Mouse (Mus musculus): ENCODE measurements around the gene Calcoco2. TPM values are rescaled to one million over a fixed set of nuclear protein-coding genes. Genes with fewer than 3 reads are reported as not detected.

Calcoco2 gene
- 0.15 TPM in 1 of 2 replicates, not detected in the other for polyA plus RNA-seq (2014; fragmentation: Nextera tagmentation; extraction: Ambion mirVana)

- no peak within 1 kb of the TSS for H3K4me3 ChIP-seq (ENCODE audit: low read depth, low read length)
Observed at GRCm38 (mm10) chr11:96111751-96112150, at the start of gene Calcoco2. TSS of gene Calcoco2 (minus strand) at chr11:96111964.

GRCm38 (mm10) chr11:96147471-96147870 lies 35.7 kb upstream of the Calcoco2 start:
- Histone ChIP-seq H3K9me3 (ENCODE audit: control insufficient read depth, low read depth, low read length) (no peaks in the 10 kb centered on the region), H3K27ac (ENCODE audit: low read length) (no peak overlapping the region), H3K4me1 (ENCODE audit: control insufficient read depth, insufficient read depth, low read length) (no peaks in the 10 kb centered on the region), H3K4me3 (ENCODE audit: low read depth, low read length) (no peak overlapping the region), H3K36me3 (ENCODE audit: control insufficient read depth, insufficient read depth, low read length) (no peaks in the 10 kb centered on the region), H3K27me3 (ENCODE audit: control insufficient read depth, insufficient read depth, low read length) (no peaks in the 10 kb centered on the region; the same call in 1 of the 2 replicates), H3K4me2 (replicated peaks; ENCODE audit: low read depth, low read length) (no peak overlapping the region), H3K9ac (replicated peaks; ENCODE audit: low read depth, low read length) (no peak overlapping the region)
- no peak for ATAC-seq (ENCODE audit: insufficient number of reproducible peaks, insufficient read depth, low FRiP score, low read depth)
- 69% methylated on average over 6 of the region's 6 CpGs for WGBS

More at GRCm38 (mm10) chr11:96111751-96112150, at the start of gene Calcoco2:
- Histone ChIP-seq H3K36me3 (ENCODE audit: control insufficient read depth, insufficient read depth, low read length) (no peaks in the 10 kb centered on the region), H3K4me1 (ENCODE audit: control insufficient read depth, insufficient read depth, low read length) (no peaks in the 10 kb centered on the region), H3K4me2 (replicated peaks; ENCODE audit: low read depth, low read length) (no peak within 1 kb of the TSS), H3K9ac (replicated peaks; ENCODE audit: low read depth, low read length) (no peak within 1 kb of the TSS), H3K27me3 (ENCODE audit: control insufficient read depth, insufficient read depth, low read length) (no peaks in the 10 kb centered on the region), H3K27ac (ENCODE audit: low read length) (no peak within 1 kb of the TSS), H3K9me3 (ENCODE audit: control insufficient read depth, low read depth, low read length) (no peaks in the 10 kb centered on the region)
- ATAC-seq (ENCODE audit: insufficient number of reproducible peaks, insufficient read depth, low FRiP score, low read depth) = no peak
- 43% methylated on average over 14 of the region's 14 CpGs for WGBS

- ATAC-seq (ENCODE audit: insufficient number of reproducible peaks, insufficient read depth, low FRiP score, low read depth) = peak; percentile 70; the same call in 1 of the 2 replicates
- Histone ChIP-seq H3K27me3 (ENCODE audit: control insufficient read depth, insufficient read depth, low read length) (no peaks in the 10 kb centered on the region), H3K27ac (ENCODE audit: low read length) (no peak overlapping the region), H3K9me3 (ENCODE audit: control insufficient read depth, low read depth, low read length) (no peaks in the 10 kb centered on the region), H3K4me1 (ENCODE audit: control insufficient read depth, insufficient read depth, low read length) (no peaks in the 10 kb centered on the region), H3K36me3 (ENCODE audit: control insufficient read depth, insufficient read depth, low read length) (no peaks in the 10 kb centered on the region), H3K4me3 (ENCODE audit: low read depth, low read length) (no peak overlapping the region), H3K4me2 (replicated peaks; ENCODE audit: low read depth, low read length) (peak overlapping the region; percentile 31), H3K9ac (replicated peaks; ENCODE audit: low read depth, low read length) (no peak overlapping the region)
- WGBS = under 1% methylated on average over 15 of the region's 15 CpGs
Observed at GRCm38 (mm10) chr11:96145622-96146270, 34.0 kb upstream of the Calcoco2 start.

GRCm38 (mm10) chr11:96143766-96144165 lies 32.0 kb upstream of the Calcoco2 start:
- H3K27ac ChIP-seq (ENCODE audit: low read length) = no peak overlapping the region
- no peak for ATAC-seq (ENCODE audit: insufficient number of reproducible peaks, insufficient read depth, low FRiP score, low read depth)
- H3K9me3 ChIP-seq (ENCODE audit: control insufficient read depth, low read depth, low read length) = no peaks in the 10 kb centered on the region
- no peaks in the 10 kb centered on the region for H3K27me3 ChIP-seq (ENCODE audit: control insufficient read depth, insufficient read depth, low read length)
- H3K36me3 ChIP-seq (ENCODE audit: control insufficient read depth, insufficient read depth, low read length) = no peaks in the 10 kb centered on the region
- no peak overlapping the region for H3K4me2 ChIP-seq (replicated peaks; ENCODE audit: low read depth, low read length)
- H3K4me3 ChIP-seq (ENCODE audit: low read depth, low read length) = no peak overlapping the region
- WGBS = 56% methylated on average over 4 of the region's 4 CpGs
- H3K4me1 ChIP-seq (ENCODE audit: control insufficient read depth, insufficient read depth, low read length) = no peaks in the 10 kb centered on the region
- no peak overlapping the region for H3K9ac ChIP-seq (replicated peaks; ENCODE audit: low read depth, low read length)

GRCm38 (mm10) chr11:96140726-96141175 lies 29.0 kb upstream of the Calcoco2 start:
- no peaks in the 10 kb centered on the region for H3K9me3 ChIP-seq (ENCODE audit: control insufficient read depth, low read depth, low read length)
- WGBS = 6% methylated on average over 4 of the region's 4 CpGs
- no peak overlapping the region for H3K4me2 ChIP-seq (replicated peaks; ENCODE audit: low read depth, low read length)
- no peak overlapping the region for H3K9ac ChIP-seq (replicated peaks; ENCODE audit: low read depth, low read length)
- ATAC-seq (ENCODE audit: insufficient number of reproducible peaks, insufficient read depth, low FRiP score, low read depth) = peak; percentile 51; the same call in 1 of the 2 replicates
- no peaks in the 10 kb centered on the region for H3K27me3 ChIP-seq (ENCODE audit: control insufficient read depth, insufficient read depth, low read length)
- H3K4me1 ChIP-seq (ENCODE audit: control insufficient read depth, insufficient read depth, low read length) = no peaks in the 10 kb centered on the region
- H3K4me3 ChIP-seq (ENCODE audit: low read depth, low read length) = no peak overlapping the region
- H3K27ac ChIP-seq (ENCODE audit: low read length) = no peak overlapping the region
- no peaks in the 10 kb centered on the region for H3K36me3 ChIP-seq (ENCODE audit: control insufficient read depth, insufficient read depth, low read length)

- no peak overlapping the region for H3K27ac ChIP-seq (ENCODE audit: low read length)
Observed at GRCm38 (mm10) chr11:96135847-96136246, 24.1 kb upstream of the Calcoco2 start.

GRCm38 (mm10) chr11:96133239-96133865 lies 21.6 kb upstream of the Calcoco2 start, which contains the start of gene Ttll6:
TSS of gene Ttll6 (plus strand) at chr11:96133786.
- H3K9ac ChIP-seq (replicated peaks; ENCODE audit: low read depth, low read length) = no peak within 1 kb of the TSS
- no peaks in the 10 kb centered on the region for H3K27me3 ChIP-seq (ENCODE audit: control insufficient read depth, insufficient read depth, low read length)
- H3K4me1 ChIP-seq (ENCODE audit: control insufficient read depth, insufficient read depth, low read length) = 0 out of 2 replicates have a peak, but pooled peaks cover 2% of the 10 kb centered on the region
- ATAC-seq (ENCODE audit: insufficient number of reproducible peaks, insufficient read depth, low FRiP score, low read depth) = 0 out of 2 replicates have a peak, but pooled peaks have one; percentile 28
- H3K27ac ChIP-seq (ENCODE audit: low read length) = no peak within 1 kb of the TSS
- peak within 1 kb of the TSS; percentile 35 for H3K4me2 ChIP-seq (replicated peaks; ENCODE audit: low read depth, low read length)
- H3K4me3 ChIP-seq (ENCODE audit: low read depth, low read length) = no peak within 1 kb of the TSS
- no peaks in the 10 kb centered on the region for H3K36me3 ChIP-seq (ENCODE audit: control insufficient read depth, insufficient read depth, low read length)
- no peaks in the 10 kb centered on the region for H3K9me3 ChIP-seq (ENCODE audit: control insufficient read depth, low read depth, low read length)
- 18% methylated on average over 16 of the region's 16 CpGs for WGBS

More at GRCm38 (mm10) chr11:96135847-96136246, 24.1 kb upstream of the Calcoco2 start:
- ATAC-seq (ENCODE audit: insufficient number of reproducible peaks, insufficient read depth, low FRiP score, low read depth) = no peak
- Histone ChIP-seq H3K27me3 (ENCODE audit: control insufficient read depth, insufficient read depth, low read length) (no peaks in the 10 kb centered on the region), H3K9me3 (ENCODE audit: control insufficient read depth, low read depth, low read length) (no peaks in the 10 kb centered on the region), H3K4me1 (ENCODE audit: control insufficient read depth, insufficient read depth, low read length) (0 out of 2 replicates have a peak, but pooled peaks cover 2% of the 10 kb centered on the region), H3K4me2 (replicated peaks; ENCODE audit: low read depth, low read length) (no peak overlapping the region), H3K36me3 (ENCODE audit: control insufficient read depth, insufficient read depth, low read length) (no peaks in the 10 kb centered on the region), H3K4me3 (ENCODE audit: low read depth, low read length) (no peak overlapping the region), H3K9ac (replicated peaks; ENCODE audit: low read depth, low read length) (no peak overlapping the region)
- 62% methylated on average over 8 of the region's 8 CpGs for WGBS

- Histone ChIP-seq H3K36me3 (ENCODE audit: control insufficient read depth, insufficient read depth, low read length) (no peaks in the 10 kb centered on the region), H3K27ac (ENCODE audit: low read length) (peak overlapping the region; percentile 52; the same call in 1 of the 2 replicates), H3K9ac (replicated peaks; ENCODE audit: low read depth, low read length) (no peak overlapping the region), H3K4me3 (ENCODE audit: low read depth, low read length) (no peak overlapping the region), H3K4me1 (ENCODE audit: control insufficient read depth, insufficient read depth, low read length) (0 out of 2 replicates have a peak, but pooled peaks cover 2% of the 10 kb centered on the region), H3K9me3 (ENCODE audit: control insufficient read depth, low read depth, low read length) (no peaks in the 10 kb centered on the region), H3K4me2 (replicated peaks; ENCODE audit: low read depth, low read length) (no peak overlapping the region), H3K27me3 (ENCODE audit: control insufficient read depth, insufficient read depth, low read length) (no peaks in the 10 kb centered on the region)
- WGBS = 44% methylated on average over 10 of the region's 10 CpGs
- peak; percentile 72 for ATAC-seq (ENCODE audit: insufficient number of reproducible peaks, insufficient read depth, low FRiP score, low read depth)
Observed at GRCm38 (mm10) chr11:96130606-96131005, 18.8 kb upstream of the Calcoco2 start.

Data from stomach, embryonic 14.5 days (tissue).